Mouse (Mus musculus) CH12.LX (cell line): ENCODE measurements around the gene Brf1.

Experiments
- CTCF ChIP-seq, 2 experiments: IDR thresholded peaks in 1 of 2; conservative IDR thresholded peaks in 1 of 2; 2 replicates each; pipeline ENCODE4 v1.5.1; 2011 to 2012; ENCODE audit warnings: low read depth in 2 of 2, low read length in 2 of 2, improper control_type of control experiment in 1 of 2, inconsistent platforms in 1 of 2, mild to moderate bottlenecking in 1 of 2, moderate library complexity in 1 of 2
- ETS1 ChIP-seq: conservative IDR thresholded peaks from 2 replicates; pipeline ENCODE4 v1.6.1; 2012; ENCODE audit warnings: low read depth, mild to moderate bottlenecking, inconsistent platforms, low read length, improper control_type of control experiment, moderate library complexity
- KAT2A ChIP-seq: IDR thresholded peaks from 2 replicates; pipeline ENCODE4 v1.6.1; 2012; ENCODE audit warnings: low read length, improper control_type of control experiment, inconsistent platforms; ENCODE audit not compliant: insufficient replicate concordance
- MAX ChIP-seq: IDR thresholded peaks from 2 replicates; pipeline ENCODE4 v1.6.1; 2011; ENCODE audit warnings: low read length, improper control_type of control experiment

GRCm38 (mm10) chr12:113036996-113037395 is 36.5 kb upstream of the Brf1 start:
- no peak for TF ChIP-seq CTCF (conservative IDR thresholded peaks at IDR 0.05 in 1 of 2, IDR thresholded peaks at IDR 0.05 in 1 of 2; ENCODE audit: low read depth in 2 of 2, low read length in 2 of 2)
- TF ChIP-seq KAT2A: no peak
- no peak for TF ChIP-seq MAX
- TF ChIP-seq ETS1: no peak
